Mouse (Mus musculus) Patski (cell line): ENCODE results near the gene Cped1. TPM values are rescaled to one million over a fixed set of nuclear protein-coding genes. Genes with fewer than 3 reads are reported as not detected.

ENCODE experiments used
- ATAC-seq: fragments of 100-300 bp; one replicate; pipeline ENCODE4 v1.8.0; 2021
- CTCF ChIA-PET: fragments of 350-600 bp; sonication (Branson Sonifier 250); formaldehyde crosslinking; loops from one replicate; lab custom pipeline; 2022; ENCODE audit warnings: inconsistent platforms; lab: Charles Lee
- POLR2A ChIA-PET: fragments of 350-600 bp; sonication (Branson Sonifier 250); formaldehyde crosslinking; loops from one replicate; lab custom pipeline; 2022; ENCODE audit warnings: antibody characterized with exemption, inconsistent platforms; lab: Charles Lee
- DNase-seq: peaks from one replicate; pipeline ENCODE4 v3.0.0-alpha.2; 2011; ENCODE audit warnings: low read depth, low spot score
- H3K27me3 ChIP-seq: fragments of 371-371 bp; one replicate; pipeline ENCODE4 v1.5.1; 2021
- CTCF ChIP-seq: fragments of 100-300 bp; IDR thresholded peaks from one replicate; pipeline ENCODE4 v1.5.1; 2021
- in situ Hi-C: fragments of 300-500 bp; cut with MboI; formaldehyde crosslinking; loops from 3 replicates; pipeline ENCODE4 v1.11.1; 2018; ENCODE audit warnings: low pct_unique_long_range_greater_than_20kb, mixed read lengths
- polyA plus RNA-seq: library from polyadenylated mRNA; unstranded; gene quantifications from one replicate; pipeline ENCODE4 v1.2.3, GENCODE M21; 2021

The Cped1 gene
- polyA plus RNA-seq, 1 experiment from 2014 or later, result 0.41 TPM

DNA sequence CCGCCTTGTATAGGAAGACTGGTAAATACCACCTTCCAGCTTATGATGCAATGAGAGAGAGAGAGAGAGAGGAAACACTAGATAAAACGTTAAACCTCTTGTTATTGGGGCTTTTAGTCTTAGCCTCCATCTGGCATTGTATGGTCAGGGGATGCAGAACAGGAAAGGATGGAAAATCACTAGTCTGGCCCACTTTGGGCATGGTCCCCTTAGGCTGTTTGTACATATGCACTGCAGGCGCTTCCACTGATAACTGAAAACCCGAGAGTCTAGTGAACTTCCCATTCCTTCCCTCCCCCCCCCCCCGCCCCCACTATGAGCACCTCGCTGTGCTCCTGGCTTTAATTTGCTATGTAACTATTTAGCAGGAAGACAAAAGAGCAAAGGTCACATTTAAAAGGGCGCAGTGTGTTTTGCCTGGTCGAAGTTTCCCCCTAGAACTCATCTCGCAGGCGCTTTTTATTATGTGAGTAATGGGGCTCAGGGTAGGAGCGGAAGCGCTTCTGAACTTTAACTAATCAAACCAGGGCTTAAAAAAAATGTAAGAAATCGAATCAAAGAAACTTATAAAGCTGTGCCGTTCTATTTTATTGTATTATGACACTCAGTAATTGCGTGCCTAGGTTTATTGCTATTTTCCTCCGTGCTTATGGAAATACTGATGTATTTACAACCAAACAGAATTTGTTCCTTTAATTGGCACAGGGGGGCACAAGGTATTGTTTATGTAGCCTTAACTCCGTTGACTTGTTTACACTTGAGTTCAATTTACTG, 40.1 kb downstream of the Cped1 start:
- ChIA-PET CTCF (no interaction called here), POLR2A (no interaction called here)
- H3K27me3 ChIP-seq, result peaks cover 58% of the 10 kb centered on the region
- ATAC-seq (no peak), DNase-seq (no peak)
- no peak for TF ChIP-seq CTCF
- in situ Hi-C loops, result no loop called here

GRCm38 (mm10) chr6:22026358-22026673, 40.6 kb downstream of the Cped1 start:
- H3K27me3 ChIP-seq, result peaks cover 52% of the 10 kb centered on the region
- ATAC-seq (no peak), DNase-seq (no peak)
- POLR2A ChIA-PET, result no interaction called here
- TF ChIP-seq CTCF, result no peak
- in situ Hi-C loops, result no loop called here
- CTCF ChIA-PET, result no interaction called here

DNA sequence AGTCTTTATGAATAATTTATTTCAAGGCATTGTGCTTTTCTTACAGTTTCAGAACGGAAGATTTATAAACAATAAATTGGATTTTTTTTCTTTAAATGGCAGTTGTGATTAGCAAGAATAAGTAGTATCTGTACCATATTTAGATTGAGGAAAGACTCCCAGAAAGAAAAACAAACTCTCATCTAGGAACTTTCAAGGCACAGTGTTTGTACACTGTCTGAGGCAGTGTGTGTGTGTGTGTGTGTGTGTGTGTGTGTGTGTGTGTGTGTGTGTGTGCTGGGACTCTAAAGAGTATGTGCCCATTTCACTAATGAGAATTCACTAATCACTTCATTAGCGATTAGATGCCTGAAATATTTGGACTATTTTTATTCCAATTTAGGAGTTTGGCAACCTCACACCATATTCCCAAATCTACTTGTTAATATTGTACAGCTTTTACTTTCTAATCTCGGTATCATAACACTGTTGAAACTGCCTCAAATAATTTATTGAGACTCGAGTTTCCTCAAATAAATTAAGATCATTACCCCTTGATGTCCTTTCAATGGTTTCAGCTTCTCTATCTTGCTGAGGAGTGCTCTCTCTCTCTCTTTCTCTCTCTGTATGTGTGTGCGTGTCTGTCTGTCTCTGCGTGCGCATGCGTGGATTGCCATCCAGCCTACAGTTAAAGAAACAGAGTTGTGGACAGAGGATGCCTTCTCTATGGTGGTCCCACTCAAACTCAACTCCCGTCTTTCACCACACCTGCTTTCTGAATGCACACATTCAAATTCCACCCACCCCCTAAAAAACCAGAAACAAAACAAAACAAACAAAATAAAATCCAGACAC, 41.3 kb downstream of the Cped1 start:
- CTCF ChIA-PET, result interaction anchor here (1.3 kb wide), 1 partner anchor 12 kb away, joined by 3 read pairs; no protein-coding TSS in a partner anchor
- peaks cover 48% of the 10 kb centered on the region for H3K27me3 ChIP-seq
- ATAC-seq, result no peak
- no peak for TF ChIP-seq CTCF
- in situ Hi-C loops, result no loop called here
- DNase-seq, result no peak
- POLR2A ChIA-PET, result no interaction called here

DNA sequence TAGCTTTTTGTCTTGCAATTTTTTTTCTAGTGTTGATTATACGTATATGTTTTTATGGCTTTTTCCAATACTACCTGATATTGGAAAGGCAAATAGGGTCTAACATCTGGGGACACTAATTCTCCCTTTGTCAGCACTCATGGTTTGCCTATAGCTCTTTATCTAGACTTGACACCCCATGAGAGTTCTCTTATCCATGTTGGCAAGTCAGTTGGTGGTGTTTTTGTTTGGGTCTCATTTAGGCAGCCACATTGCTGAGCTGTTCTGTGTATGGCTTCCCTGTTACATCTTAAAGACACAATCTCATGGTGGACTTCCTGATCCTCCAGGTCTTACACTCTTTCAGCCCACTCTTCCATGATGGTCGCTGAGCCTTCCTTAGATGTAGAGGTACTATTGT, 42.1 kb downstream of the Cped1 start:
- H3K27me3 ChIP-seq, result peaks cover 50% of the 10 kb centered on the region
- DNase-seq, result no peak
- in situ Hi-C loops, result no loop called here
- CTCF ChIA-PET, result interaction anchor here (1.3 kb wide), 1 partner anchor 11 kb away, joined by 3 read pairs; no protein-coding TSS in a partner anchor
- POLR2A ChIA-PET, result no interaction called here
- no peak for TF ChIP-seq CTCF
- no peak for ATAC-seq

DNA sequence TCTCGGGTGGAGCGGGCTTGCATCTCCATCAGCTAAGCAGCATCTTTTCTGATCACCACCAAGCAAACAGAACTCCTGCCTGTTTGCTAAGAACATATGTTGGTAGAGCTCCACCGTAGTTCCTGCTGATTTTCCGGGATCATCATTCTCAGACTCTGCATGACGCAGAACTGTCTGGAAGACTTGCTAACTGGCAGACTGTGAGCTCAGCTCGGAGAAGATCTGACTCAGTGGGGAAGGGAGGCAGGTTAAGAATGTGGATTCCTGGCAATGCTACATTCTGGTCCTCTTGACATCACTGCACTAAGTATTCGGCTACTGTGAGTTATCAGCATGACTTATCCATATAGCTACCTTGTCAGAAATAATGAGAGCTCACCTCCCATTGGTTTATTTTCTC, 44.7 kb downstream of the Cped1 start:
- POLR2A ChIA-PET, result no interaction called here
- DNase-seq (no peak), ATAC-seq (no peak)
- TF ChIP-seq CTCF, result no peak
- CTCF ChIA-PET, result interaction anchor here (1.2 kb wide), 1 partner anchor 11 kb away, joined by 3 read pairs; no protein-coding TSS in a partner anchor
- in situ Hi-C loops, result no loop called here
- peaks cover 45% of the 10 kb centered on the region for H3K27me3 ChIP-seq

DNA sequence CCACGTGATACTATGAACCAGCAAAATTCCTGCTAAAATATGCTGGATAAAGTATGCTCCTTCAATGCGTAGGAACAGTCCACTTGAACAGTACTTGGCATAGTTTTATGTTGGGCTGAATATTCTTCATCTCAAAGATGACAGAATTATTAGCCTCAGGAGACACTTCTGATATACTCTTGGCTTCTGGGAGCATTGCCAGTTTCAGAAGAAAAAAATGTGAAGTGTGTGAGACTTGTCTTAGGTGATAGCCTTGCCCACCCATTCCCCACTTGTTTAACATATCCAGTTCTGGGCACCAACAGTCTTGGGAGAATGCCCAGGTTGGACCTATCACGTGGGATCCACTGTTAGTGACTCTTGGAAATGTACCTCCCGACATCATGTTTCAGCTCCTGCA, 47.5 kb downstream of the Cped1 start:
- no peak for TF ChIP-seq CTCF
- ChIA-PET CTCF (no interaction called here), POLR2A (no interaction called here)
- no peak for ATAC-seq
- DNase-seq, result no peak
- peaks cover 39% of the 10 kb centered on the region for H3K27me3 ChIP-seq
- in situ Hi-C loops, result no loop called here

DNA sequence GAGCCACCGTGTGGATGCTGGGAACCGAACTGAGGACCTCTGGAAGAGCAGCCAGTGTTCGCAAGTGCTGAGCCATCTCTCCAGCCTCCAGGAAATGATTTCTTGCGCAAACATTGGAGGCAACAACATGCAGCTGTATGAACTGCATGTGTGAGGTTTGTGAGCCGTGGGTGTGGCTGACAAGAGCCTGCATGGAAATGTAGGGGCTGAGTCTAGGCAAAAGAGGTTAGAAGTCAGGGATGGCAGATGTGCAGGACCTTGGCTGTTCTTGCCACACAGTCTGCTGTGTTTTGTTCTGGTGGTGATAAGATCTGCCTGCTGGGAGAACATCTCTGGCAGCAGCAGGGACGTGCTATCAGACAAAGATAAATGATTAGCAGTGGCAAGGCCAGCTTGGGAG, 49.7 kb downstream of the Cped1 start:
- ChIA-PET POLR2A (no interaction called here), CTCF (no interaction called here)
- ATAC-seq (no peak), DNase-seq (no peak)
- peaks cover 28% of the 10 kb centered on the region for H3K27me3 ChIP-seq
- in situ Hi-C loops, result no loop called here
- no peak for TF ChIP-seq CTCF

- ATAC-seq, result no peak
- peaks cover 25% of the 10 kb centered on the region for H3K27me3 ChIP-seq
- DNase-seq, result no peak
- ChIA-PET POLR2A (no interaction called here), CTCF (no interaction called here)
- no peak for TF ChIP-seq CTCF
- in situ Hi-C loops, result no loop called here
These were observed 50.2 kb downstream of the Cped1 start for GRCm38 (mm10) chr6:22035895-22036294.

- H3K27me3 ChIP-seq, result peaks cover 28% of the 10 kb centered on the region
- POLR2A ChIA-PET, result no interaction called here
- no peak for ATAC-seq
- no peak for DNase-seq
- in situ Hi-C loops, result no loop called here
- no peak for TF ChIP-seq CTCF
- CTCF ChIA-PET, result no interaction called here
These were observed 50.7 kb downstream of the Cped1 start for GRCm38 (mm10) chr6:22036396-22036795.

DNA sequence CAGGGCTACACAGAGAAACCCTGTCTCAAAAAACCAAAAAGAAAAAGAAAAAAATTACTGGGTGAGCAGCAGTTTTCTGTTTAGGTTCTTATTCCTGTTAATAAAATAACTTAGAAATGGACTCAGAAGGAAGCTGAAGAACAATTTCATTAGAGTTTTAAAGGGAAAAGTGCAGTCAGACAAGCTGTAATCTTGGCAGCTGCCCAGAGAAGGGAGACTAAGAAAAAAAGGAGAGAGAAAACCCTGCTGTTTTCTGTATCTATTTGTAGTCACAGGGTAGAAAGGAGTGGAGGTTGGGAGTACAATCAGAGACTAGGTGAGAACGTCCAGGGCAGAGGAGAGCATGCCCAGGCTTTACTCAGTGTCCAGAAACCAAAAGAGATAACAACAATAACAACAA, 51.2 kb downstream of the Cped1 start:
- no peak for TF ChIP-seq CTCF
- POLR2A ChIA-PET, result no interaction called here
- peaks cover 26% of the 10 kb centered on the region for H3K27me3 ChIP-seq
- CTCF ChIA-PET, result no interaction called here
- in situ Hi-C loops, result no loop called here
- ATAC-seq (no peak), DNase-seq (no peak)

DNA sequence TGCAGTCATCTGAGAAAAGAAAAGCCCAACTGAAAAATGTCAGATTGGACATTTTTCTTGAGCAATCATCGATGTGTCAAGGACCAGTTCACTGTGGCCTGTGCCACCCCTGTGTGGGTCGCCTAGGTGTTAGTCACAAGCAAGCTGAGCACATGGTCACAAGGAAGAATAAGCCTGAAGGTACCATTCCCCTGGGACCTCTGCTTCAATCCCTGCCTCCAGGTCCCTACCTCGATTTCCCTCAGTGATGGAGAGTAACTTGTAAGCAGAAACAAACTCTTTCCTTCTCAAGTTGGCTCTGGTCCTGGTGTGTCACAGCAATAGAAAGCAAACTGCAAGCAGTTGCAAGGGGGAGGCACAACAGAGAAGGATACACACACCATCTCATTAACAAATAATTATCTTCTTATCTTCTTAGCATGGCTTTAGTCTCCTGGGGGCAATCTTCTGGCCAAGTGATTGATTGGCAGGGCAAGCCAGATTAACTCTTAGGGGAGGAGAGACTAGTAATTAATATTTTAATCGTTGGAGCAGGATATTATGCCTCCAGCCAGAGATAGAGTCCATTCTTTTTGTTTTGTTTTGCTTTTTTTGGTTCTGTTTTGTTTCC, 51.8 kb downstream of the Cped1 start:
- TF ChIP-seq CTCF, result no peak
- DNase-seq (no peak), ATAC-seq (no peak)
- in situ Hi-C loops, result no loop called here
- ChIA-PET POLR2A (no interaction called here), CTCF (no interaction called here)
- peaks cover 25% of the 10 kb centered on the region for H3K27me3 ChIP-seq
